ENCODE assay signal across 24 mouse cellular contexts in the genomic region with DNA sequence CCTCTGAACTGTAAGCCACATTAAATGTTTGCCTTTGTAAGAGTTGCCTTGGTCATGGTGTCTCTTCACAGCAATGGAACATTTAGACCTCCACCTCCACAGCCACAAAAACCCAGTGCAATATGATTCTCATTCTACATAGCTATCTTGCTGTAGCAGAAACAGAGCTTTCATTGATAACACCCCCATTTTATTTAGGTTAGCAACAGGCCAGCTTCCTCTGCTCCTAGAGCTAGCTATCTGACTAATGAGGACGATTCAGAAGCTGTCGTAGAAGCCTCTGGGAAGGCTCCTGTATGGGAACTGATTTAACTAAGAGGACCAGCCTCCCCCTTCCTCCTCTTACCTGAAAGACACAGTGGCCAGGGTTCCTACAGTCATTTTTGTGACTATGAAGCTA.
DNase-seq lines count a peak whose midpoint lies in the region; ATAC-seq and TF ChIP-seq lines count a peak whose summit lies in the region.
"Had no signal": no experiment of that assay in that cellular context is flagged by ENCODE, and none has a peak within 500 bp of the region (broad histone marks: within the 10 kb centered on the region; RNA-seq: fewer than 3 reads in every experiment).

No protein-coding gene starts in this region.

- TF ChIP-seq CTCF in liver, postnatal 0 days (IDR thresholded peaks at IDR 0.05; ENCODE audit: low read depth) = no peak

- H3K9ac ChIP-seq in heart, embryonic 13.5 days = no peak overlapping the region
- no peak overlapping the region for H3K9ac ChIP-seq in liver, postnatal 0 days (replicated peaks)
- no peak overlapping the region for H3K9ac ChIP-seq in liver, embryonic 11.5 days (ENCODE audit: low read depth, low read length)
- H3K9ac ChIP-seq: embryonic facial prominence, embryonic 13.5 days; hindbrain, embryonic 12.5 days had no signal

- no peak for ATAC-seq in heart, embryonic 13.5 days (ENCODE audit: extremely low read depth, insufficient number of reproducible peaks, low FRiP score, low TSS enrichment)
- ATAC-seq in liver, postnatal 0 days = no peak
- ATAC-seq in liver, embryonic 11.5 days (replicated peaks; ENCODE audit: low FRiP score) = no peak
- 0 out of 2 replicates have a peak, but pooled peaks have one; percentile 55 for ATAC-seq in megakaryocyte-erythroid progenitor cell, adult 5-6 weeks (replicated peaks; ENCODE audit: low FRiP score, low TSS enrichment, poor library complexity, severe bottlenecking)
- ATAC-seq: forebrain, embryonic 14.5 days; hindbrain, embryonic 16.5 days; inflammation-experienced regulatory T-cells, adult 6 months; intestine, postnatal 0 days had no signal

- no peak overlapping the region for H3K4me3 ChIP-seq in heart, embryonic 13.5 days
- H3K4me3 ChIP-seq in liver, postnatal 0 days (ENCODE audit: low read depth, low read length) = no peak overlapping the region
- H3K4me3 ChIP-seq in liver, embryonic 11.5 days (ENCODE audit: low read depth, low read length) = no peak overlapping the region
- H3K4me3 ChIP-seq: embryonic facial prominence, embryonic 13.5 days; erythroblast, embryonic 14.5 days; forebrain, embryonic 10.5 days; gastrocnemius, adult 2 months; hindbrain, embryonic 12.5 days had no signal

- H3K36me3 ChIP-seq in heart, embryonic 13.5 days = peaks cover 58% of the 10 kb centered on the region
- H3K36me3 ChIP-seq in liver, postnatal 0 days (replicated peaks; ENCODE audit: insufficient read depth, low read length) = peaks cover 3% of the 10 kb centered on the region; the same call in 1 of the 2 replicates
- peaks cover 3% of the 10 kb centered on the region for H3K36me3 ChIP-seq in liver, embryonic 11.5 days (ENCODE audit: control insufficient read depth, insufficient read depth, low read length)

- H3K9me3 ChIP-seq in heart, embryonic 13.5 days = no peaks in the 10 kb centered on the region
- H3K9me3 ChIP-seq in liver, postnatal 0 days (ENCODE audit: low read length) = no peaks in the 10 kb centered on the region
- no peaks in the 10 kb centered on the region for H3K9me3 ChIP-seq in liver, embryonic 11.5 days (ENCODE audit: control insufficient read depth, low read length)
- H3K9me3 ChIP-seq: embryonic facial prominence, embryonic 13.5 days; forebrain, embryonic 10.5 days; hindbrain, embryonic 12.5 days had no signal

- peaks cover 23% of the 10 kb centered on the region for H3K4me1 ChIP-seq in heart, embryonic 13.5 days
- peaks cover 6% of the 10 kb centered on the region for H3K4me1 ChIP-seq in liver, postnatal 0 days (ENCODE audit: insufficient read depth)
- no peaks in the 10 kb centered on the region for H3K4me1 ChIP-seq in liver, embryonic 11.5 days (replicated peaks; ENCODE audit: control insufficient read depth, insufficient read depth, low read length)
- H3K4me1 ChIP-seq: embryonic facial prominence, embryonic 13.5 days; forebrain, embryonic 10.5 days had no signal

- no peaks in the 10 kb centered on the region for H3K27me3 ChIP-seq in heart, embryonic 13.5 days (replicated peaks)
- H3K27me3 ChIP-seq in liver, postnatal 0 days (ENCODE audit: insufficient read depth, low read length) = no peaks in the 10 kb centered on the region
- H3K27me3 ChIP-seq in liver, embryonic 11.5 days (replicated peaks; ENCODE audit: control insufficient read depth, insufficient read depth, low read length) = no peaks in the 10 kb centered on the region
- H3K27me3 ChIP-seq: embryonic facial prominence, embryonic 13.5 days; hindbrain, embryonic 12.5 days had no signal

- intact Hi-C loops in heart, postnatal 36 days (cut with DNase I) = loop anchor here (1.0 kb wide), 1 partner anchor 19 kb away; no protein-coding TSS in a partner anchor

- H3K4me2 ChIP-seq in heart, embryonic 13.5 days = no peak overlapping the region
- no peak overlapping the region for H3K4me2 ChIP-seq in liver, postnatal 0 days (ENCODE audit: low read depth, low read length)
- no peak overlapping the region for H3K4me2 ChIP-seq in liver, embryonic 11.5 days
- H3K4me2 ChIP-seq: embryonic facial prominence, embryonic 13.5 days; hindbrain, embryonic 12.5 days had no signal

- H3K27ac ChIP-seq in heart, embryonic 13.5 days (replicated peaks) = peak overlapping the region; percentile 57
- 0 out of 2 replicates have a peak overlapping the region, but pooled peaks have one; percentile 16 for H3K27ac ChIP-seq in liver, postnatal 0 days (ENCODE audit: low read depth)
- H3K27ac ChIP-seq in liver, embryonic 11.5 days (ENCODE audit: low read depth, low read length) = no peak overlapping the region
- H3K27ac ChIP-seq: embryonic facial prominence, embryonic 13.5 days; forebrain, embryonic 10.5 days; gastrocnemius, adult 2 months; hindbrain, embryonic 12.5 days had no signal

- no peak for TF ChIP-seq EP300 in liver, postnatal 0 days (IDR thresholded peaks at IDR 0.05; ENCODE audit: low read depth)

- 42% methylated on average over 2 of the region's 2 CpGs for WGBS in heart, embryonic 13.5 days
- WGBS in liver, postnatal 0 days (ENCODE audit: insufficient replicate concordance) = 55% methylated on average over 2 of the region's 2 CpGs
- 54% methylated on average over 2 of the region's 2 CpGs for WGBS in liver, embryonic 11.5 days

- DNase-seq in heart, postnatal 36 days = no peak
- no peak for DNase-seq in liver, postnatal 0 days
- DNase-seq in liver, embryonic 11.5 days (ENCODE audit: low spot score) = no peak
- peak; percentile 8 for DNase-seq in c-Kit-positive CD71-positive TER-119-negative erythroid progenitor cells, embryonic 14.5 days (ENCODE audit: low read depth)
- DNase-seq in right cerebral cortex, postnatal 25 days = no peak
- DNase-seq in ovary, postnatal 10 days (ENCODE audit: low spot score) = no peak
- DNase-seq: adrenal gland, adult 8-10 months; cerebellum, adult 11 months; cerebellum, adult 8-10 months; cerebellum, postnatal 14 days; gastrocnemius, adult 2 months; gastrocnemius, postnatal 25 days; heart, postnatal 4 days; kidney, adult 8-10 months had no signal
